Mouse (Mus musculus) adrenal gland, postnatal 14 days (tissue): ENCODE data around the gene Fgfr2. TPM values are rescaled to one million over a fixed set of nuclear protein-coding genes. Genes with fewer than 3 reads are reported as not detected.

Experiments
- DNase-seq: peaks from one replicate; pipeline ENCODE4 v3.0.0; 2021; ENCODE audit warnings: mixed read lengths
- total RNA-seq: library from RNA; stranded (reverse); gene quantifications from 2 replicates; pipeline ENCODE4 v1.2.3, GENCODE M21; 2021

Gene Fgfr2
- total RNA-seq, 1 experiment from 2014 or later, result 227 TPM

- DNase-seq, result peak; percentile 74
These were observed 191.4 kb downstream of the Fgfr2 start for GRCm38 (mm10) chr7:132931560-132932351.

- peak; percentile 99 for DNase-seq
These were observed 192.1 kb downstream of the Fgfr2 start, which contains the start of gene Zranb1 for GRCm38 (mm10) chr7:132930850-132931559. Gene Zranb1 (plus strand): TSS chr7:132931142.

- DNase-seq, result no peak
These were observed 193.1 kb downstream of the Fgfr2 start for GRCm38 (mm10) chr7:132930055-132930454.

- peak; percentile 64 for DNase-seq
These were observed 195.9 kb downstream of the Fgfr2 start for GRCm38 (mm10) chr7:132927201-132927600.

- DNase-seq, result no peak
These were observed 197.9 kb downstream of the Fgfr2 start for GRCm38 (mm10) chr7:132925227-132925626.

GRCm38 (mm10) chr7:132921971-132922370, 201.2 kb downstream of the Fgfr2 start:
- no peak for DNase-seq

GRCm38 (mm10) chr7:132903796-132904195, 219.4 kb downstream of the Fgfr2 start:
- no peak for DNase-seq

GRCm38 (mm10) chr7:132900826-132901531, 222.2 kb downstream of the Fgfr2 start:
- DNase-seq, result peak; percentile 47

- DNase-seq, result peak; percentile 28
These were observed 224.9 kb downstream of the Fgfr2 start for GRCm38 (mm10) chr7:132898234-132898633.

- no peak for DNase-seq
These were observed 225.9 kb downstream of the Fgfr2 start for GRCm38 (mm10) chr7:132897258-132897657.

- DNase-seq, result peak; percentile 82
These were observed 226.8 kb downstream of the Fgfr2 start for GRCm38 (mm10) chr7:132896206-132896815.

- peak; percentile 86 for DNase-seq
These were observed 228.2 kb downstream of the Fgfr2 start for GRCm38 (mm10) chr7:132894841-132895555.

GRCm38 (mm10) chr7:132893336-132893735, 229.8 kb downstream of the Fgfr2 start:
- DNase-seq, result no peak

GRCm38 (mm10) chr7:132892806-132893205, 230.3 kb downstream of the Fgfr2 start:
- DNase-seq, result no peak

GRCm38 (mm10) chr7:132892311-132892661, 230.9 kb downstream of the Fgfr2 start:
- DNase-seq, result no peak

- DNase-seq, result peak; percentile 28
These were observed 231.4 kb downstream of the Fgfr2 start for GRCm38 (mm10) chr7:132891561-132892310.

GRCm38 (mm10) chr7:132890201-132890600, 232.9 kb downstream of the Fgfr2 start:
- no peak for DNase-seq

GRCm38 (mm10) chr7:132889691-132890090, 233.5 kb downstream of the Fgfr2 start:
- DNase-seq, result no peak

GRCm38 (mm10) chr7:132888518-132889249, 234.5 kb downstream of the Fgfr2 start:
- DNase-seq, result no peak

- no peak for DNase-seq
These were observed 235.1 kb downstream of the Fgfr2 start for GRCm38 (mm10) chr7:132888052-132888451.
